Mouse (Mus musculus): ENCODE results near the gene Desi1. TPM values are rescaled to one million over a fixed set of nuclear protein-coding genes. Genes with fewer than 3 reads are reported as not detected.
A peak's percentile ranks its signal among the peaks of the same experiment; 100 is the strongest.

Desi1 gene
- polyA plus RNA-seq, 1 experiment from 2014 or later: 36.5 TPM

DNA sequence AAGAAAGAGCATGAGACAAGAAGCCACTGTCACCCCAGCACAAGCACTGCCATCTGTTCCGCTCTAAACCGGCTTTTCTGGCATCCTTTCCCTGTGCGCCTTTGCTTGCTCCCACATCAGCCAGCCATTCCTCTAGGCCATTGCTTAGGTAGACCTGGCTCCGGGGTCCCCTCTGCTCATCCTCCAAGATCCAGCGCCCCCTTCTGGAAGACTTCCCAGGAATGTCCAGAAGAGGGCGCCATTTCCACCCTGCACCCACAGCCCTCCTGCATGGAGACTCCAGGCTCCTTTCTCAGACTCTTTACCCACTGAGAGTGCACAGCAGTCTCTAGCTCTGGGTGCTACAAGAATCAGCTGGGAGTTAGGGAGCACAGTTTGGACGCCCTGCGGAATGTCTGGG lies 77.2 kb downstream of the Desi1 start:
- Histone ChIP-seq H3K27ac (no peak overlapping the region), H3K27me3 (ENCODE audit: poor library complexity, severe bottlenecking) (no peaks in the 10 kb centered on the region), H3K36me3 (replicated peaks) (peaks cover 44% of the 10 kb centered on the region), H3K4me3 (no peak overlapping the region), H3K4me1 (peaks cover 24% of the 10 kb centered on the region), H3K9me3 (no peaks in the 10 kb centered on the region)
- DNase-seq (ENCODE audit: extremely low spot score, low spot score): peak; percentile 57
- 52% methylated on average over 8 of the region's 8 CpGs for WGBS

DNA sequence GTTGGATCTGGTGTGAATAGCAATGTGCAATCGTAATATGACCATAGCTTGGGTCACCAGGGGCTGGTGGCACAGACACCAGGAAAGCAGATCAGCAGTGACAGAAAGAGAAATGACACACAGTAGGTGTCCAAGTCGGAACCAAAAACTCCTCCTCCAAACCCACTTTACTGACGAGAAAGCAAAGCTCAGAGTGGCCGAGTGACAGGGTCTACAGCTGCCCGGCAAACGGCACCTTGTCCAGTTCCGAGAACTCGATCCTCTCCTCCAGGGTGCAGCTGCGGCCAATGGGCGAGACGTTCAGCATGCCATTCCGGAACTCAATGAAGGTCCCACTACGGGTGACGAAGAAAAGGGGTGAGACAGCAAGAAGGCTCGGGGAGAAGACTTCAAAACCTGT lies 78.2 kb downstream of the Desi1 start:
- H3K27ac ChIP-seq: no peak overlapping the region
- no peak for DNase-seq (ENCODE audit: extremely low spot score, low spot score)
- H3K27me3 ChIP-seq (ENCODE audit: poor library complexity, severe bottlenecking): no peaks in the 10 kb centered on the region
- WGBS: 93% methylated on average over 15 of the region's 15 CpGs
- no peak overlapping the region for H3K4me3 ChIP-seq
- no peaks in the 10 kb centered on the region for H3K9me3 ChIP-seq
- peaks cover 13% of the 10 kb centered on the region for H3K4me1 ChIP-seq
- peaks cover 48% of the 10 kb centered on the region for H3K36me3 ChIP-seq (replicated peaks)

DNA sequence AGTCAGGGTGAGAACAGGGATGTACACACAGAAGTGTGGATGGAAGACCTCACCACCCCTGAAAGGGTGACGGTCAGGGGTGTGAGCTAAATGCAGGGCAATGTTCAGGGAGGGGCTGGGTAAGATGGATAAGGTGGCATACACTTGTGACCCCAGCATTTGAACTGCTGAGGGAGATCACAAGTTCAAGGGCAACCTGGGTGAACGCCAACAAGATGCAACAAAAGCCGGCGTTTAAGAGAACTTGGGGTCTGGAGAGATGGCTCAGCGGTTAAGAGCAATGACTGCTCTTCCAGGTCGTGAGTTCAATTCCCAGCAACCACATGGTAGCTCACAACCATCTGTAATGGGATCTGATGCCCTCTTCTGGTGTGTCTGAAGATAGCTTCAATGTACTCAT lies 78.9 kb downstream of the Desi1 start:
- H3K27ac ChIP-seq: no peak overlapping the region
- no peaks in the 10 kb centered on the region for H3K27me3 ChIP-seq (ENCODE audit: poor library complexity, severe bottlenecking)
- H3K4me1 ChIP-seq: peaks cover 7% of the 10 kb centered on the region
- no peak overlapping the region for H3K4me3 ChIP-seq
- no peak for DNase-seq (ENCODE audit: extremely low spot score, low spot score)
- no peaks in the 10 kb centered on the region for H3K9me3 ChIP-seq
- WGBS: 95% methylated on average over 6 of the region's 6 CpGs
- peaks cover 48% of the 10 kb centered on the region for H3K36me3 ChIP-seq (replicated peaks)

DNA sequence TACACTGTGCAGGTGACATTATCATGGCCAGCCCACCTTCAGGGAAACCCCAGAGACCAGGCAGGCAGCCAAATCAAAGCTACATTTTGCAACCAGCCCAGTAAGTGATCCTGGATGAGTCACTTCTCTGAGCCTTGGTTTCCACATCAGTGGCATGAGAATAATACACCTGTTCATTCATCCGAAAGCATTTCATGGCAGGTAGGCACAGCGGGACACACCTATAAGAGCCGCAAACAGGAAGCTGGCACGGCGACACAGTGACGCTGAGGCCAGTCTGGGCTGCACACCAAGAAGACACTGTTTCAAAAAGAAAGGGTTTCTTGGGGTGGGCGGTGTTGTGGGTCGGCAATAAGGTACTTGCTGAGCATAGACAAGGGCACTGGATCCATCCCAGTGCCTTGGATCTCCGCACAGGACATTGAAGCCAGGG lies 79.5 kb downstream of the Desi1 start:
- no peaks in the 10 kb centered on the region for H3K9me3 ChIP-seq
- H3K4me3 ChIP-seq: no peak overlapping the region
- no peaks in the 10 kb centered on the region for H3K27me3 ChIP-seq (ENCODE audit: poor library complexity, severe bottlenecking)
- H3K27ac ChIP-seq: no peak overlapping the region
- 96% methylated on average over 9 of the region's 9 CpGs for WGBS
- H3K36me3 ChIP-seq (replicated peaks): peaks cover 48% of the 10 kb centered on the region
- 0 out of 2 replicates have a peak, but pooled peaks cover 3% of the 10 kb centered on the region for H3K4me1 ChIP-seq
- no peak for DNase-seq (ENCODE audit: extremely low spot score, low spot score)

DNA sequence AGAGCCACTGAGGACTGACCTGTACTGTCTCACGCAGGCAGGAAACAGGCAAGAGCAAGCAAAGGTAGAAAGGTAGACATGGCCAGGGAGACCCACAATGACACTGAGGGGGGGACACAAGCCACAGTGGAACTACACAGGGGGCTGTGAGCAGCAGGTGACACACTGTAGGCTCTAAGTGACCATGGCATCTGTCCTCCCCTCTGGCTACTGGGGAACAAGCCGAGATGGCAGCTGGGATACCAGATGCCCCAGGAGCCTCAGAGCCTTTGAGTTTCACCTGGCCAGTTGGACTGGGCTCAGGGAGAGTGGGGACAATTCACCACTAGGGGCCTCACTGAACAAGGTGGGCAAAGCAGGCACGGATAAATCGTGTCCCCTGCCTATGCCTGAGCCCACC lies 81.4 kb downstream of the Desi1 start:
- WGBS: 86% methylated on average over 4 of the region's 4 CpGs
- no peak for DNase-seq (ENCODE audit: extremely low spot score, low spot score)
- Histone ChIP-seq H3K4me3 (no peak overlapping the region), H3K36me3 (replicated peaks) (peaks cover 48% of the 10 kb centered on the region), H3K27me3 (ENCODE audit: poor library complexity, severe bottlenecking) (no peaks in the 10 kb centered on the region), H3K9me3 (no peaks in the 10 kb centered on the region), H3K4me1 (0 out of 2 replicates have a peak, but pooled peaks cover 6% of the 10 kb centered on the region), H3K27ac (no peak overlapping the region)

DNA sequence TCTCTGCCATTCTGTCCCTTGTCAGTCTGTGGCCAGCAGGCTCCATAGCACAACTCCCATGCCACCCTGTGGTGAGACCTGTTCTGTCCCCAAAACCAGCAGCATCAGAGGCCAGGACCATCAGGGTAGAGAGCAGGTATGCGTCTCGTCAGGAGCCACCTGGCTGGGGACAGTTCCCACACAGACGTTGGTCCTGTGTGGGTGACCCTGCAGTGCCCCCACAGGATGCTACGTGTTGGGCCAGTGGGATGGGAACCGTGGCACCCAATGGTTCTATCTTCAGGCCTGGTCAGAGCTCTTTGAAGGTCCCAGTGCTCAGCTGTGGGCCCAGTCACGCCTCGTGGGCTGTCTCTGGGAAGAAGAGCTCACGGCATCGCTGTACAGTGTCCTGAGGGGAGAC lies 82.5 kb downstream of the Desi1 start:
- no peak overlapping the region for H3K27ac ChIP-seq
- H3K36me3 ChIP-seq (replicated peaks): peaks cover 42% of the 10 kb centered on the region

DNA sequence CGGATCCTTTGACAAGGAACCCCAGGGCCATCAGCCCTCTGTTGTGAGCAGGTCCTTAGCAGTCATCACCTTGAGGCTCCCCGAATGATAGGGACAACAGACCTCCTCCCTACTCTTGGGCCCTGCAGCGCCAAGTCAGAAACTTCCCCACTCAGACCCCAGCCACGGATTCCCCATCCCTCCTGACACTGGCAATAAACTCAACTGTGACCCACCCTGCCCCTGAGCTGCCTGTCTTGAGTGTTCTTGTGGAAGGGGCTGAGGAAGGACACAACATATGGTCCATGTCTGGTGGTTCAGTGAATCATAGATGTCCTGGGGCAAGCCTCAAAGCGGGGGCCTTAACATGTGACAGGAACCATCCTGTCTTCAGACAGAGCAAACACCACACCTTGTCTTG lies 82.9 kb downstream of the Desi1 start:
- Histone ChIP-seq H3K4me3 (no peak overlapping the region), H3K4me1 (0 out of 2 replicates have a peak, but pooled peaks cover 6% of the 10 kb centered on the region), H3K36me3 (replicated peaks) (peaks cover 38% of the 10 kb centered on the region), H3K27ac (no peak overlapping the region), H3K9me3 (no peaks in the 10 kb centered on the region; the same call in 1 of the 2 replicates), H3K27me3 (ENCODE audit: poor library complexity, severe bottlenecking) (no peaks in the 10 kb centered on the region)
- DNase-seq (ENCODE audit: extremely low spot score, low spot score): no peak
- 89% methylated on average over 5 of the region's 5 CpGs for WGBS

More for the DNA sequence above, 82.5 kb downstream of the Desi1 start:
- no peaks in the 10 kb centered on the region; the same call in 1 of the 2 replicates for H3K9me3 ChIP-seq
- WGBS: 93% methylated on average over 9 of the region's 9 CpGs
- no peaks in the 10 kb centered on the region for H3K27me3 ChIP-seq (ENCODE audit: poor library complexity, severe bottlenecking)
- H3K4me1 ChIP-seq: 0 out of 2 replicates have a peak, but pooled peaks cover 6% of the 10 kb centered on the region
- DNase-seq (ENCODE audit: extremely low spot score, low spot score): no peak
- H3K4me3 ChIP-seq: no peak overlapping the region

DNA sequence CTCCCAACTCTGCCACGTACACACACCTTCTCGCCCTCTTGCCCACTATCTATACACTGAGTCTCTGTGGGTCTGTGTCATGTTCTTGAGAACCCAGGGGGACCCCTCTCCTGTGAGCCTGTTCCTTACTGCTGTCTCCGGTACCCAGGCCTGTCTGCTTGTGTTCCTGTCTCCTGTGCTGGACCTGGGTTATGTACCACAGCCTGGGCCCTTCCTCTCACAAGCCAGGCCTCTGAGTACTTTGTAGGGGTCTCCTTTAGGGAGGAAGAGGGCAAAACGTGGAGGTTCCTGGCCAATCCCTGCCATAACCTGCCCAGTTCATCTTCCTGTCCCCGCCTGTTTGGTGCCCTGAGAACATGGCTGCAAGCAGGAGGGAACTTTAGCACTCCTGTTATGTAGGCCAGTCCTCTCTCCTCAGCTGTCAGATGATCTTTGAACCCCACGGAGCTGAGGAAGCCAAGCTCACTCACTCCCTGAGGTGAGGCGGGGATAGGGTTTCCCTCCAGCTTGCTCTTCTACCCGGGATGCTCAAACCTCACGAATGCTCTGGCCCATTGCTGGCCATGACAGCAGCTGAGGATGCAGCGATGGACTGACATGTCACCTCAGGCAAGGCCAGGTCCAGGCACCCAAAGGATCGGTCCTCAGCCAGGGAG lies 84.1 kb downstream of the Desi1 start:
- Histone ChIP-seq H3K36me3 (replicated peaks) (peaks cover 27% of the 10 kb centered on the region), H3K27ac (no peak overlapping the region), H3K27me3 (ENCODE audit: poor library complexity, severe bottlenecking) (no peaks in the 10 kb centered on the region), H3K9me3 (no peaks in the 10 kb centered on the region; the same call in 1 of the 2 replicates), H3K4me1 (0 out of 2 replicates have a peak, but pooled peaks cover 6% of the 10 kb centered on the region), H3K4me3 (no peak overlapping the region)
- DNase-seq (ENCODE audit: extremely low spot score, low spot score): no peak
- 76% methylated on average over 11 of the region's 11 CpGs for WGBS

DNA sequence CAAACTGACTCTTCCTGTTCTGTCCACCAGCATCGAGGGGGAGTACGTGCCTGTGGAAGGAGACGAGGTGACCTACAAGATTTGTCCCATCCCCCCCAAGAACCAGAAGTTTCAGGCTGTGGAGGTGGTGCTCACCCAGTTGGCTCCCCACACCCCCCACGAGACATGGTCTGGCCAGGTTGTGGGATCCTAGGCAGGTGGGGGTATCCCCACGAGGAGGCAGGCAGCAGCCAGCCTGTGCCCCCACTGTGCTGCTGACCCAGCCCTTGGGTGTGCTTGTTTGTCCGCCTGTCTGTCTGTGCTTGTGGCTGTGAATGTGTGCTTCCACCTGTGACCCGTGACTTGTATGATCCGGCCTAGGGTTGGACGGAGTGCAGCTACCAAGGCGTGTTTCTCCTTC lies 84.6 kb downstream of the Desi1 start:
- Histone ChIP-seq H3K4me3 (no peak overlapping the region), H3K27ac (no peak overlapping the region), H3K4me1 (0 out of 2 replicates have a peak, but pooled peaks cover 6% of the 10 kb centered on the region), H3K27me3 (ENCODE audit: poor library complexity, severe bottlenecking) (no peaks in the 10 kb centered on the region), H3K36me3 (replicated peaks) (peaks cover 22% of the 10 kb centered on the region), H3K9me3 (no peaks in the 10 kb centered on the region; the same call in 1 of the 2 replicates)
- DNase-seq (ENCODE audit: extremely low spot score, low spot score): no peak
- 85% methylated on average over 10 of the region's 10 CpGs for WGBS

DNA sequence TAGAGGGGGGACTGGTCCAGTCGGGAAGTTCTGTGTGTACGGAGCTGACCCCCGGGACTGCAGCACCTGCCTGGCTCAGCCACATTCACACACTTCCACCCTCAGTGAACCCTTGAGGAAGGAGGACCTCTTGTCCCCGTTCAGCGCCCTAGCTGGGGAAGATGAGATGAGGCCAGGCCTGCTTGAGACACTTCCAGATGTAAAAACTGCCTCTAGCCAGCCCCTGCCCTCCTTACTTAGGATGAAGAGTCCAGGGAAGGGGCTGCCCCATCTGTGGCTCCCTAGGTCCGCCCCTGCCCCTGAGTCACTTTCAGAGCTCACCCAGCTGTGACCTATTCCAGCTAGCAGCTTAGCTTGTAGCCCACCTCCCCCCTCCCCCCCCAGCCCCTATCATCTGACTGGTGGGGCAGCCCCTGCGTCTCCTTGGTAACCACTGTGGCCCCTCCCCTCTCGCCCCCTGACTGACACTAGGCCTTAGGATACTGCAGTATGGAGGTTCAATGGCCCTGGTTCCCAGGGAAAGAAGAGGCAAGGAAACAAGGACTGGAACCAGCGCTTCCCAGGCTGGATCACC lies 90.4 kb downstream of the Desi1 start:
- H3K27me3 ChIP-seq (ENCODE audit: poor library complexity, severe bottlenecking): 0 out of 2 replicates have a peak, but pooled peaks cover under 1% of the 10 kb centered on the region

More for the DNA sequence above, 90.4 kb downstream of the Desi1 start:
- peaks cover 2% of the 10 kb centered on the region; the same call in 1 of the 2 replicates for H3K36me3 ChIP-seq (replicated peaks)
- H3K9me3 ChIP-seq: no peaks in the 10 kb centered on the region; the same call in 1 of the 2 replicates
- peak overlapping the region; percentile 31 for H3K4me3 ChIP-seq
- H3K27ac ChIP-seq: peak overlapping the region; percentile 83
- DNase-seq (ENCODE audit: extremely low spot score, low spot score): peak; percentile 78
- WGBS: 3% methylated on average over 9 of the region's 9 CpGs
- peaks cover 25% of the 10 kb centered on the region for H3K4me1 ChIP-seq

Other genes starting within 250 kb of the Desi1 start
- gene Tef, start 231.4 kb downstream of the Desi1 start, polyA plus RNA-seq (2016; fragmentation: Nextera tagmentation; extraction: Ambion mirVana): 13.5 and 13.7 TPM in 2 replicates
- gene Tob2, start 175.1 kb downstream of the Desi1 start, polyA plus RNA-seq (2016; fragmentation: Nextera tagmentation; extraction: Ambion mirVana): 20.1 and 20.3 TPM in 2 replicates
- gene Phf5a, start 162.0 kb downstream of the Desi1 start, polyA plus RNA-seq (2016; fragmentation: Nextera tagmentation; extraction: Ambion mirVana): 255 and 271 TPM in 2 replicates
- 147 and 148 TPM in 2 replicates for gene Aco2, start 161.6 kb downstream of the Desi1 start, polyA plus RNA-seq (2016; fragmentation: Nextera tagmentation; extraction: Ambion mirVana)
- 84.0 and 90.8 TPM in 2 replicates for gene Polr3h, start 107.6 kb downstream of the Desi1 start, polyA plus RNA-seq (2016; fragmentation: Nextera tagmentation; extraction: Ambion mirVana)
- 9.2 and 10.7 TPM in 2 replicates for gene Csdc2, start 97.1 kb downstream of the Desi1 start, polyA plus RNA-seq (2016; fragmentation: Nextera tagmentation; extraction: Ambion mirVana)
- gene Pmm1, start 72.9 kb downstream of the Desi1 start, polyA plus RNA-seq (2016; fragmentation: Nextera tagmentation; extraction: Ambion mirVana): 37.1 and 39.3 TPM in 2 replicates
- gene 1700029P11Rik, start 53.3 kb downstream of the Desi1 start, polyA plus RNA-seq (2016; fragmentation: Nextera tagmentation; extraction: Ambion mirVana): not detected in 2 replicates
- gene Xrcc6, start 46.0 kb downstream of the Desi1 start, polyA plus RNA-seq (2016; fragmentation: Nextera tagmentation; extraction: Ambion mirVana): 90.8 and 94.9 TPM in 2 replicates
- gene Snu13, start 13.7 kb upstream of the Desi1 start, polyA plus RNA-seq (2016; fragmentation: Nextera tagmentation; extraction: Ambion mirVana): 386 and 402 TPM in 2 replicates
- gene 4930407I10Rik, start 25.3 kb upstream of the Desi1 start, polyA plus RNA-seq (2016; fragmentation: Nextera tagmentation; extraction: Ambion mirVana): not detected in 2 replicates
- 0.06 and 0.11 TPM in 2 replicates for gene Mei1, start 36.1 kb upstream of the Desi1 start, polyA plus RNA-seq (2016; fragmentation: Nextera tagmentation; extraction: Ambion mirVana)
- 22.9 and 24.0 TPM in 2 replicates for gene Ccdc134, start 94.1 kb upstream of the Desi1 start, polyA plus RNA-seq (2016; fragmentation: Nextera tagmentation; extraction: Ambion mirVana)
- 207 and 227 TPM in 2 replicates for gene Srebf2, start 113.3 kb upstream of the Desi1 start, polyA plus RNA-seq (2016; fragmentation: Nextera tagmentation; extraction: Ambion mirVana)
- gene Shisa8, start 179.0 kb upstream of the Desi1 start, polyA plus RNA-seq (2016; fragmentation: Nextera tagmentation; extraction: Ambion mirVana): 0.87 and 0.95 TPM in 2 replicates
- gene Tnfrsf13c, start 190.5 kb upstream of the Desi1 start, polyA plus RNA-seq (2016; fragmentation: Nextera tagmentation; extraction: Ambion mirVana): 0.18 TPM in 1 of 2 replicates, not detected in the other
- 95.1 and 97.3 TPM in 2 replicates for gene Cenpm, start 210.9 kb upstream of the Desi1 start, polyA plus RNA-seq (2016; fragmentation: Nextera tagmentation; extraction: Ambion mirVana)
- 0.26 TPM in 1 of 2 replicates, not detected in the other for gene 1500009C09Rik, start 218.5 kb upstream of the Desi1 start, polyA plus RNA-seq (2016; fragmentation: Nextera tagmentation; extraction: Ambion mirVana)
- 62.1 and 62.5 TPM in 2 replicates for gene Sept3, start 241.0 kb upstream of the Desi1 start, polyA plus RNA-seq (2016; fragmentation: Nextera tagmentation; extraction: Ambion mirVana)

Measured in forebrain, embryonic 10.5 days (tissue).